Mouse (Mus musculus): Measurements from ENCODE around the gene Mmp23. TPM values are rescaled to one million over a fixed set of nuclear protein-coding genes. Genes with fewer than 3 reads are reported as not detected.

Mmp23 gene
- polyA plus RNA-seq, 1 experiment from 2014 or later, result 26.3 TPM

DNA sequence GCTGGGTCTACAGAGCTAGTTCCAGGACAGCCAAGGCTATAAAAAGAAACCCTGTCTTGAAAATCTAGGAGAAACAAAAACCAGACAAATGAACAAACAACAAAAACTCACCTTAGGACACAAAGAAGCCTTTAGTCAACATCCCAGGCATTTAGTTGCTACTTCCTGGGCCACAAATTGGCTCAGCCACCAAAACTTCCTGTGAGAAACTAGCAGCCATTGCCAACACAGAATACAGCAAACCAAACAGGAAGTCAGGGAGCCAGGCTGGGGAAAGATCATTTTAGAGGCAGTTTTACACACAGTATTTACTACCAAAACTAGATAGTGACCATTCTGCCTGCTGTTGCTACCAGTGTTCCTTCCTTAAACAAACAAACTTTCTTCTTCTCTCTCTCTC lies 13.7 kb upstream of the Mmp23 start:
- no peak overlapping the region for H3K27ac ChIP-seq (ENCODE audit: low read length)
- no peak overlapping the region for H3K4me3 ChIP-seq (ENCODE audit: low read depth, low read length)
- H3K9me3 ChIP-seq (ENCODE audit: control insufficient read depth, low read depth, low read length), result no peaks in the 10 kb centered on the region
- H3K36me3 ChIP-seq (ENCODE audit: control insufficient read depth, insufficient read depth, low read length), result no peaks in the 10 kb centered on the region
- H3K4me1 ChIP-seq (ENCODE audit: control insufficient read depth, insufficient read depth, low read length), result peaks cover 6% of the 10 kb centered on the region; the same call in 1 of the 2 replicates
- H3K4me2 ChIP-seq (replicated peaks; ENCODE audit: low read depth, low read length), result no peak overlapping the region
- ATAC-seq (ENCODE audit: insufficient number of reproducible peaks, insufficient read depth, low FRiP score, low read depth), result no peak
- no peak overlapping the region for H3K9ac ChIP-seq (replicated peaks; ENCODE audit: low read depth, low read length)
- H3K27me3 ChIP-seq (ENCODE audit: control insufficient read depth, insufficient read depth, low read length), result no peaks in the 10 kb centered on the region

GRCm38 (mm10) chr4:155660641-155661040 lies 7.5 kb upstream of the Mmp23 start:
- 80% methylated on average over 12 of the region's 12 CpGs for WGBS
- no peak overlapping the region for H3K4me3 ChIP-seq (ENCODE audit: low read depth, low read length)
- H3K4me1 ChIP-seq (ENCODE audit: control insufficient read depth, insufficient read depth, low read length), result no peaks in the 10 kb centered on the region
- no peaks in the 10 kb centered on the region for H3K9me3 ChIP-seq (ENCODE audit: control insufficient read depth, low read depth, low read length)
- H3K27ac ChIP-seq (ENCODE audit: low read length), result no peak overlapping the region
- no peak overlapping the region for H3K9ac ChIP-seq (replicated peaks; ENCODE audit: low read depth, low read length)
- ATAC-seq (ENCODE audit: insufficient number of reproducible peaks, insufficient read depth, low FRiP score, low read depth), result no peak
- H3K36me3 ChIP-seq (ENCODE audit: control insufficient read depth, insufficient read depth, low read length), result peaks cover 17% of the 10 kb centered on the region; the same call in 1 of the 2 replicates
- no peaks in the 10 kb centered on the region for H3K27me3 ChIP-seq (ENCODE audit: control insufficient read depth, insufficient read depth, low read length)
- H3K4me2 ChIP-seq (replicated peaks; ENCODE audit: low read depth, low read length), result no peak overlapping the region

DNA sequence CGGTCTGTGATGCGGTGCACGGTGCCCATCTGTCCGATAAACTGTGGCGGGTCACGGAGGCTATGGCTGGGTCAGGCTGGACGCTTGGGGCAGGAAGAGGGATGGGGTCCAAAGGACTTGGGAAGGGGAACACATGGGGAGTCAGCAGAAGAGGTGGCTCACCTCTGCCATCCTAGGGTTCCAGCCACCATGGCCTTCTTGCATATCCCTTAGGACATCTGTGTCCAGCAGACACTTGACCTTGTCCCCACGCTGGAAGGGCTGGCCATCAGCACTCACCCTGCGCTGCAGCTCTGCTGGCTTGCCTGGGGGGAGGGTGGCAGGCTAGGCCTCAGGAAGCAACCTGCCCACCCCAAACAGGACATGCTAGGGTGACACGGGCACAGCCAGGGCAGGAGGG lies 5.8 kb upstream of the Mmp23 start:
- Histone ChIP-seq H3K36me3 (ENCODE audit: control insufficient read depth, insufficient read depth, low read length) (peaks cover 17% of the 10 kb centered on the region; the same call in 1 of the 2 replicates), H3K27me3 (ENCODE audit: control insufficient read depth, insufficient read depth, low read length) (peaks cover 3% of the 10 kb centered on the region; the same call in 1 of the 2 replicates), H3K4me2 (replicated peaks; ENCODE audit: low read depth, low read length) (no peak overlapping the region), H3K9ac (replicated peaks; ENCODE audit: low read depth, low read length) (no peak overlapping the region), H3K27ac (ENCODE audit: low read length) (no peak overlapping the region), H3K4me3 (ENCODE audit: low read depth, low read length) (no peak overlapping the region), H3K9me3 (ENCODE audit: control insufficient read depth, low read depth, low read length) (no peaks in the 10 kb centered on the region), H3K4me1 (ENCODE audit: control insufficient read depth, insufficient read depth, low read length) (peaks cover 12% of the 10 kb centered on the region)
- no peak for ATAC-seq (ENCODE audit: insufficient number of reproducible peaks, insufficient read depth, low FRiP score, low read depth)
- 94% methylated on average over 10 of the region's 10 CpGs for WGBS

- 91% methylated on average over 13 of the region's 13 CpGs for WGBS
- Histone ChIP-seq H3K27me3 (ENCODE audit: control insufficient read depth, insufficient read depth, low read length) (peaks cover 7% of the 10 kb centered on the region; the same call in 1 of the 2 replicates), H3K27ac (ENCODE audit: low read length) (no peak overlapping the region), H3K9ac (replicated peaks; ENCODE audit: low read depth, low read length) (no peak overlapping the region), H3K9me3 (ENCODE audit: control insufficient read depth, low read depth, low read length) (no peaks in the 10 kb centered on the region), H3K4me2 (replicated peaks; ENCODE audit: low read depth, low read length) (no peak overlapping the region), H3K36me3 (ENCODE audit: control insufficient read depth, insufficient read depth, low read length) (peaks cover 19% of the 10 kb centered on the region; the same call in 1 of the 2 replicates), H3K4me3 (ENCODE audit: low read depth, low read length) (no peak overlapping the region), H3K4me1 (ENCODE audit: control insufficient read depth, insufficient read depth, low read length) (peaks cover 34% of the 10 kb centered on the region)
- ATAC-seq (ENCODE audit: insufficient number of reproducible peaks, insufficient read depth, low FRiP score, low read depth), result no peak
Measured at GRCm38 (mm10) chr4:155656214-155656751, 3.1 kb upstream of the Mmp23 start.

- H3K27ac ChIP-seq (ENCODE audit: low read length), result 0 out of 2 replicates have a peak overlapping the region, but pooled peaks have one; percentile 27
- H3K36me3 ChIP-seq (ENCODE audit: control insufficient read depth, insufficient read depth, low read length), result peaks cover 34% of the 10 kb centered on the region
- peaks cover 7% of the 10 kb centered on the region; the same call in 1 of the 2 replicates for H3K27me3 ChIP-seq (ENCODE audit: control insufficient read depth, insufficient read depth, low read length)
- peak; percentile 68 for ATAC-seq (ENCODE audit: insufficient number of reproducible peaks, insufficient read depth, low FRiP score, low read depth)
- peak overlapping the region; percentile 33; the same call in 1 of the 2 replicates for H3K9ac ChIP-seq (replicated peaks; ENCODE audit: low read depth, low read length)
- 2% methylated on average over 52 of the region's 52 CpGs for WGBS
- peak overlapping the region; percentile 86 for H3K4me2 ChIP-seq (replicated peaks; ENCODE audit: low read depth, low read length)
- peak overlapping the region; percentile 39 for H3K4me3 ChIP-seq (ENCODE audit: low read depth, low read length)
- H3K4me1 ChIP-seq (ENCODE audit: control insufficient read depth, insufficient read depth, low read length), result peaks cover 34% of the 10 kb centered on the region
- no peaks in the 10 kb centered on the region for H3K9me3 ChIP-seq (ENCODE audit: control insufficient read depth, low read depth, low read length)
Measured at GRCm38 (mm10) chr4:155654456-155655298, 1.5 kb upstream of the Mmp23 start.

DNA sequence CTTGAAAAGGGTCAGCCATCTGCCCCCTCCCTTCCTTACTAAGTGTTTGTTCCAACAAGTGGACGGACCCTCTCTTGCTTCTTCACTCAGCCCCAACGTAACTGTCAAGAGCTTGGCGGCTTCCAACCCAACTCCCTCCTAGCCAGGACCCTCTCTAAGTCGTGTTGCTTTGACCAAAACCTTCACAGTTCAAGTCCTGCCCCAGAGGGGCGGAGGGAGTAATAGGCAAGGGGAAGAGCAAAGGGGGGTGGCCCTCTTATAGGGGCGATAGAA lies 935 bp upstream of the Mmp23 start:
- Histone ChIP-seq H3K9me3 (ENCODE audit: control insufficient read depth, low read depth, low read length) (no peaks in the 10 kb centered on the region), H3K27ac (ENCODE audit: low read length) (0 out of 2 replicates have a peak overlapping the region, but pooled peaks have one; percentile 15), H3K4me1 (ENCODE audit: control insufficient read depth, insufficient read depth, low read length) (peaks cover 34% of the 10 kb centered on the region), H3K4me3 (ENCODE audit: low read depth, low read length) (peak overlapping the region; percentile 39), H3K27me3 (ENCODE audit: control insufficient read depth, insufficient read depth, low read length) (peaks cover 7% of the 10 kb centered on the region; the same call in 1 of the 2 replicates), H3K4me2 (replicated peaks; ENCODE audit: low read depth, low read length) (peak overlapping the region; percentile 86), H3K36me3 (ENCODE audit: control insufficient read depth, insufficient read depth, low read length) (peaks cover 38% of the 10 kb centered on the region), H3K9ac (replicated peaks; ENCODE audit: low read depth, low read length) (peak overlapping the region; percentile 36; the same call in 1 of the 2 replicates)
- ATAC-seq (ENCODE audit: insufficient number of reproducible peaks, insufficient read depth, low FRiP score, low read depth), result 0 out of 2 replicates have a peak, but pooled peaks have one; percentile 1
- 1% methylated on average over 6 of the region's 6 CpGs for WGBS

- H3K9me3 ChIP-seq (ENCODE audit: control insufficient read depth, low read depth, low read length), result no peaks in the 10 kb centered on the region
- H3K27ac ChIP-seq (ENCODE audit: low read length), result peak overlapping the region; percentile 61
- H3K4me2 ChIP-seq (replicated peaks; ENCODE audit: low read depth, low read length), result peak overlapping the region; percentile 86
- H3K9ac ChIP-seq (replicated peaks; ENCODE audit: low read depth, low read length), result peak overlapping the region; percentile 36; the same call in 1 of the 2 replicates
- peaks cover 41% of the 10 kb centered on the region for H3K36me3 ChIP-seq (ENCODE audit: control insufficient read depth, insufficient read depth, low read length)
- peak overlapping the region; percentile 39 for H3K4me3 ChIP-seq (ENCODE audit: low read depth, low read length)
- ATAC-seq (ENCODE audit: insufficient number of reproducible peaks, insufficient read depth, low FRiP score, low read depth), result peak; percentile 1; the same call in 1 of the 2 replicates
- peaks cover 7% of the 10 kb centered on the region; the same call in 1 of the 2 replicates for H3K27me3 ChIP-seq (ENCODE audit: control insufficient read depth, insufficient read depth, low read length)
- 2% methylated on average over 31 of the region's 31 CpGs for WGBS
- H3K4me1 ChIP-seq (ENCODE audit: control insufficient read depth, insufficient read depth, low read length), result peaks cover 34% of the 10 kb centered on the region
Measured at GRCm38 (mm10) chr4:155653451-155654182, 433 bp upstream of the Mmp23 start.

Data from stomach, embryonic 14.5 days (tissue).